15 mouse cellular contexts compared by ENCODE assay signal in genomic region chr1:34117709-34118108, GRCm38 (mm10).
DNase-seq lines count a peak whose midpoint lies in the region; ATAC-seq and TF ChIP-seq lines count a peak whose summit lies in the region.
"Had no signal": no experiment of that assay in that cellular context is flagged by ENCODE, and none has a peak within 500 bp of the region (broad histone marks: within the 10 kb centered on the region; RNA-seq: fewer than 3 reads in every experiment).

No protein-coding gene starts in this region.

- no peaks in the 10 kb centered on the region for H3K27me3 ChIP-seq in heart, adult 2 months (ENCODE audit: control insufficient read depth, insufficient read depth, low read length)
- H3K27me3 ChIP-seq in liver, embryonic 14.5 days (ENCODE audit: control insufficient read depth, insufficient read depth, low read length): no peaks in the 10 kb centered on the region
- no peaks in the 10 kb centered on the region for H3K27me3 ChIP-seq in CH12.LX (replicated peaks)
- H3K27me3 ChIP-seq in forebrain, embryonic 14.5 days (replicated peaks; ENCODE audit: control insufficient read depth, insufficient read depth, low read length): no peaks in the 10 kb centered on the region
- H3K27me3 ChIP-seq: embryonic facial prominence, embryonic 12.5 days; liver, embryonic 13.5 days had no signal

- in situ Hi-C loops in CH12.LX (cut with MboI; ENCODE audit: low pct_ligation_motif_present, low pct_unique_long_range_greater_than_20kb, low sequenced_read_pairs): no loop called here

- intact Hi-C loops in heart, adult 2 months (cut with DNase I): loop anchor here (1.0 to 2.0 kb wide), 2 partner anchors 47 to 57 kb away; no protein-coding TSS in a partner anchor
- intact Hi-C loops in heart, postnatal 10 days (cut with DNase I): loop anchor here (1.0 to 2.0 kb wide), 2 partner anchors 47 to 113 kb away; no protein-coding TSS in a partner anchor

- H3K4me2 ChIP-seq in liver, embryonic 14.5 days (ENCODE audit: low read depth): no peak overlapping the region
- peak overlapping the region; percentile 47 for H3K4me2 ChIP-seq in CH12.LX (ENCODE audit: insufficient read depth, low read depth, poor library complexity, severe bottlenecking)
- no peak overlapping the region for H3K4me2 ChIP-seq in forebrain, embryonic 14.5 days (ENCODE audit: low read length)
- H3K4me2 ChIP-seq: embryonic facial prominence, embryonic 12.5 days; liver, embryonic 13.5 days had no signal

- TF ChIP-seq EP300 in heart, adult 2 months (IDR thresholded peaks at IDR 0.05; ENCODE audit: insufficient read depth, low read depth, low read length): no peak
- TF ChIP-seq EP300 in liver, embryonic 14.5 days (IDR thresholded peaks at IDR 0.05; ENCODE audit: low read depth): no peak
- TF ChIP-seq EP300 in CH12.LX (IDR thresholded peaks at IDR 0.05; ENCODE audit: low read length): no peak

- peak; percentile 70 for TF ChIP-seq CTCF in heart, adult 2 months (IDR thresholded peaks at IDR 0.05)
- peak; percentile 10; the same call in 1 of the 2 replicates for TF ChIP-seq CTCF in liver, embryonic 14.5 days (IDR thresholded peaks at IDR 0.05; ENCODE audit: low read depth)
- TF ChIP-seq CTCF in CH12.LX (conservative IDR thresholded peaks at IDR 0.05 in 1 of 2, IDR thresholded peaks at IDR 0.05 in 1 of 2; ENCODE audit: low read depth in 2 of 2, low read length in 2 of 2): peak in 1 of 2 experiments; percentile 71; a peak in 3 of 4 replicates

- dilution Hi-C loops in CH12.LX (cut with MboI; ENCODE audit: extremely low pct_ligation_motif_present, extremely low pct_unique_long_range_greater_than_20kb, low sequenced_read_pairs): no loop called here

- TF ChIP-seq RAD21 in CH12.LX (IDR thresholded peaks at IDR 0.05; ENCODE audit: low read depth, low read length): peak; percentile 77

- H3K9me3 ChIP-seq in liver, embryonic 14.5 days (ENCODE audit: control insufficient read depth, low read length): no peaks in the 10 kb centered on the region
- H3K9me3 ChIP-seq in CH12.LX (replicated peaks; ENCODE audit: low read length): no peaks in the 10 kb centered on the region
- no peaks in the 10 kb centered on the region for H3K9me3 ChIP-seq in forebrain, embryonic 14.5 days (replicated peaks; ENCODE audit: control insufficient read depth, low read length)
- H3K9me3 ChIP-seq: embryonic facial prominence, embryonic 12.5 days; liver, embryonic 13.5 days had no signal

- no peak for ATAC-seq in liver, embryonic 14.5 days (ENCODE audit: insufficient read depth)
- peak; percentile 65; the same call in 1 of the 2 replicates for ATAC-seq in forebrain, embryonic 14.5 days
- ATAC-seq: inflammation-experienced regulatory T-cells, adult 6 months had no signal

- 27% methylated on average over 3 of the region's 3 CpGs for WGBS in heart, adult 2 months
- WGBS in liver, embryonic 14.5 days (ENCODE audit: insufficient replicate concordance): 23% methylated on average over 3 of the region's 3 CpGs
- 39% methylated on average over 3 of the region's 3 CpGs for WGBS in forebrain, embryonic 14.5 days

- no peak for TF ChIP-seq POLR2A in heart, adult 2 months (IDR thresholded peaks at IDR 0.05; ENCODE audit: insufficient read depth, low read depth, low read length)
- TF ChIP-seq POLR2A in CH12.LX (IDR thresholded peaks at IDR 0.05; ENCODE audit: low read depth, low read length): no peak

- DNase-seq in heart, adult 2 months: no peak
- no peak for DNase-seq in heart, postnatal 10 days
- DNase-seq in liver, embryonic 14.5 days (ENCODE audit: low read depth in 3 of 3, low spot score in 3 of 3): no peak
- no peak for DNase-seq in liver
- DNase-seq in CH12.LX (ENCODE audit: extremely low read depth): peak; percentile 35
- DNase-seq in forebrain, embryonic 14.5 days (ENCODE audit: low spot score): peak; percentile 80
- no peak for DNase-seq in adrenal gland, adult 18-20 months (ENCODE audit: low spot score in 2 of 2)
- no peak for DNase-seq in kidney, adult 18-20 months
- DNase-seq: adrenal gland, postnatal 36 days; cerebellum, adult 11-12 months; heart, postnatal 14 days; kidney, postnatal 36 days; liver, embryonic 13.5 days had no signal

- H3K4me3 ChIP-seq in heart, adult 2 months: no peak overlapping the region
- H3K4me3 ChIP-seq in liver, embryonic 14.5 days (ENCODE audit: insufficient read depth in 1 of 2, low read depth in 2 of 2, low read length in 2 of 2): no peak overlapping the region
- peak overlapping the region in 1 of 3 experiments; percentile 29 for H3K4me3 ChIP-seq in CH12.LX (replicated peaks in 1 of 3; ENCODE audit: low read depth in 2 of 3, low read length in 2 of 3, poor library complexity in 1 of 3)
- H3K4me3 ChIP-seq in forebrain, embryonic 14.5 days (ENCODE audit: low read depth, low read length): no peak overlapping the region
- H3K4me3 ChIP-seq: embryonic facial prominence, embryonic 12.5 days; liver, embryonic 13.5 days had no signal

- H3K27ac ChIP-seq in heart, adult 2 months: no peak overlapping the region
- no peak overlapping the region for H3K27ac ChIP-seq in liver, embryonic 14.5 days
- H3K27ac ChIP-seq in CH12.LX (ENCODE audit: insufficient read depth, low read depth): no peak overlapping the region
- no peak overlapping the region for H3K27ac ChIP-seq in forebrain, embryonic 14.5 days (ENCODE audit: low read depth, low read length)
- H3K27ac ChIP-seq: embryonic facial prominence, embryonic 12.5 days; liver, embryonic 13.5 days had no signal

- H3K36me3 ChIP-seq in heart, adult 2 months (ENCODE audit: control insufficient read depth, insufficient read depth, low read length): no peaks in the 10 kb centered on the region; the same call in 1 of the 2 replicates
- no peaks in the 10 kb centered on the region for H3K36me3 ChIP-seq in liver, embryonic 14.5 days (replicated peaks; ENCODE audit: control insufficient read depth, insufficient read depth, low read depth)
- peaks cover 0 to 23% of the 10 kb centered on the region in 2 experiments for H3K36me3 ChIP-seq in CH12.LX (replicated peaks in 1 of 2; ENCODE audit: control insufficient read depth in 1 of 2, insufficient read depth in 1 of 2, low read length in 1 of 2)
- no peaks in the 10 kb centered on the region for H3K36me3 ChIP-seq in forebrain, embryonic 14.5 days (ENCODE audit: control insufficient read depth, insufficient read depth, low read length)
- H3K36me3 ChIP-seq: embryonic facial prominence, embryonic 12.5 days; liver, embryonic 13.5 days had no signal

- H3K9ac ChIP-seq in heart, adult 2 months (ENCODE audit: low read depth, low read length): no peak overlapping the region
- no peak overlapping the region for H3K9ac ChIP-seq in liver, embryonic 14.5 days (replicated peaks)
- peak overlapping the region; percentile 37; the same call in 1 of the 2 replicates for H3K9ac ChIP-seq in CH12.LX (ENCODE audit: insufficient read depth, low read depth)
- H3K9ac ChIP-seq in forebrain, embryonic 14.5 days (ENCODE audit: low read length): no peak overlapping the region
- H3K9ac ChIP-seq: embryonic facial prominence, embryonic 12.5 days; liver, embryonic 13.5 days had no signal

- H3K4me1 ChIP-seq in heart, adult 2 months (ENCODE audit: control insufficient read depth, insufficient read depth, low read length): peaks cover 4% of the 10 kb centered on the region
- peaks cover 0 to 1% of the 10 kb centered on the region in 2 experiments; a peak in 1 of 4 replicates for H3K4me1 ChIP-seq in liver, embryonic 14.5 days (replicated peaks; ENCODE audit: control insufficient read depth in 2 of 2, insufficient read depth in 2 of 2, low read length in 1 of 2)
- H3K4me1 ChIP-seq in CH12.LX (ENCODE audit: control insufficient read depth in 1 of 2, insufficient read depth in 2 of 2): peaks cover 15 to 77% of the 10 kb centered on the region in 2 experiments
- H3K4me1 ChIP-seq in forebrain, embryonic 14.5 days (ENCODE audit: control insufficient read depth, insufficient read depth, low read length): no peaks in the 10 kb centered on the region; the same call in 1 of the 2 replicates

- no peaks in the 10 kb centered on the region; the same call in 1 of the 2 replicates for H3K79me2 ChIP-seq in heart, adult 2 months (replicated peaks; ENCODE audit: control insufficient read depth, insufficient read depth, low read length)
- H3K79me2 ChIP-seq in CH12.LX (replicated peaks; ENCODE audit: control insufficient read depth, extremely low read depth, insufficient read depth, poor library complexity, severe bottlenecking): no peaks in the 10 kb centered on the region

TF ChIP-seq in CH12.LX, 34 proteins besides CTCF, POLR2A, EP300 and RAD21:
- TF ChIP-seq ZNF384 (IDR thresholded peaks at IDR 0.05; ENCODE audit: low read depth, low read length) (no peak), MEF2A (IDR thresholded peaks at IDR 0.05; ENCODE audit: borderline replicate concordance, low read depth, low read length) (0 out of 2 replicates have a peak, but pooled peaks have one; percentile 10), USF1 (IDR thresholded peaks at IDR 0.05; ENCODE audit: low read depth, low read length) (no peak), SMC3 (IDR thresholded peaks at IDR 0.05; ENCODE audit: low read depth, low read length) (peak; percentile 60), ZC3H11A (IDR thresholded peaks at IDR 0.05; ENCODE audit: low read depth, low read length) (peak; percentile 15; the same call in 1 of the 2 replicates), ZKSCAN1 (IDR thresholded peaks at IDR 0.05; ENCODE audit: borderline replicate concordance, low read depth, low read length) (no peak), RCOR1 (conservative IDR thresholded peaks at IDR 0.05; ENCODE audit: low read depth, low read length) (no peak)

Comparison
In these comparisons a context has a peak if more than half of its experiments do, and no peak if none do; other contexts are left out.
1. DNase-seq: peak in CH12.LX (single experiment) and forebrain, embryonic 14.5 days (single experiment); none in heart, adult 2 months (0 of 2), heart, postnatal 10 days (0 of 2), liver, embryonic 14.5 days (0 of 3), liver (single experiment), adrenal gland, adult 18-20 months (0 of 2) and kidney, adult 18-20 months (single experiment).